Mouse (Mus musculus): ENCODE results near the gene Chaf1b.

DNA sequence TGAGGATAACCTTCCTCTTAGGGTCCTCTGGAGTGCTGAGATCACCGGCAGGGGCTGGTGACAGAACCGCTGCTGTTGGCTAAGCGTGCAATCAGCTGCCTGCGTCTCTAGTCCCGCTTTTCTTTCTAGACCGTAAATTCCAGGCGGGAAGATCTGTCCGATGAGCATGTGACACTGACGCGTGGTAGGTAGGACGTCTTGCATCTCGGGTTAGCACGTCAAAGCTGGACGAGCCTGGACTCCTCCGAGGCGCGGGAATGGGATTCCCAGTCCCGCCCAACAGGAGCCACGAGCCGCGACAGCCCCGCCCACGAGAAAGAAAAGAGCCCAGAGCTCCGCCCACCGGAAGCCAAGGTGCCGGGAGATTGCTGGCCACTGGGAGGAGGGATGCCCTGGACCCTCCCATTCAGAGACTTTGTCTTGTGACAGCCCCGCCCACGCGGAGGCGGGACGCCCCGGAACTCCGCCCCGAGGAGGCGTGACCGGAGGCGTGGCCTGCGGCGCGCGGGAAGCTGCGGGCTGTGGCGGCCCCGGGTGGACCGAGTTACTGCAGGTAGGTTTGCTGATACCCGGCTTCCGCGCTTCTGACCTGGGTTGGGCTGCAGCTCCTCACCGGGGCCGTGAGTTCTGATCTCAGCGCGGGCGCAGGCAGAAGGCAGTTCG, at the start of gene Chaf1b:
- TF ChIP-seq CTCF (IDR thresholded peaks at IDR 0.05; ENCODE audit: low read depth) (no peak), EP300 (IDR thresholded peaks at IDR 0.05; ENCODE audit: low read depth) (no peak; the same call in 1 of the 2 replicates)

All from heart, postnatal 0 days (tissue).